ENCODE assay signal across 10 mouse cellular contexts in genomic region chr8:110749500-110750170, GRCm38 (mm10). TPM values are rescaled to one million over a fixed set of nuclear protein-coding genes. Genes with fewer than 3 reads are reported as not detected.
DNase-seq lines count a peak whose midpoint lies in the region; ATAC-seq and TF ChIP-seq lines count a peak whose summit lies in the region.
"Had no signal": no experiment of that assay in that cellular context is flagged by ENCODE, and none has a peak within 500 bp of the region (broad histone marks: within the 10 kb centered on the region; RNA-seq: fewer than 3 reads in every experiment).

No protein-coding gene starts in this region.

- H3K4me3 ChIP-seq in kidney, embryonic 15.5 days (replicated peaks), result no peak overlapping the region
- H3K4me3 ChIP-seq in E14TG2a.4 (replicated peaks; ENCODE audit: low read length), result no peak overlapping the region
- H3K4me3 ChIP-seq in liver, postnatal 0 days (ENCODE audit: low read depth, low read length), result no peak overlapping the region
- H3K4me3 ChIP-seq: embryonic facial prominence, embryonic 12.5 days; midbrain, embryonic 12.5 days had no signal

- H3K9me3 ChIP-seq in kidney, embryonic 15.5 days (replicated peaks), result no peaks in the 10 kb centered on the region
- no peaks in the 10 kb centered on the region for H3K9me3 ChIP-seq in E14TG2a.4 (ENCODE audit: low read length)
- no peaks in the 10 kb centered on the region for H3K9me3 ChIP-seq in liver, postnatal 0 days (ENCODE audit: low read length)
- H3K9me3 ChIP-seq: embryonic facial prominence, embryonic 12.5 days; midbrain, embryonic 12.5 days had no signal

- peaks cover 26% of the 10 kb centered on the region for H3K4me1 ChIP-seq in kidney, embryonic 15.5 days
- peaks cover 42% of the 10 kb centered on the region for H3K4me1 ChIP-seq in E14TG2a.4 (replicated peaks; ENCODE audit: low read depth, low read length)
- H3K4me1 ChIP-seq in liver, postnatal 0 days (ENCODE audit: insufficient read depth), result no peaks in the 10 kb centered on the region
- H3K4me1 ChIP-seq: embryonic facial prominence, embryonic 12.5 days; midbrain, embryonic 12.5 days had no signal

- no peaks in the 10 kb centered on the region for H3K27me3 ChIP-seq in kidney, embryonic 15.5 days
- no peaks in the 10 kb centered on the region for H3K27me3 ChIP-seq in E14TG2a.4 (ENCODE audit: insufficient read depth, low read length)
- no peaks in the 10 kb centered on the region for H3K27me3 ChIP-seq in liver, postnatal 0 days (ENCODE audit: insufficient read depth, low read length)
- H3K27me3 ChIP-seq: embryonic facial prominence, embryonic 12.5 days; midbrain, embryonic 12.5 days had no signal

- H3K36me3 ChIP-seq in kidney, embryonic 15.5 days, result no peaks in the 10 kb centered on the region
- H3K36me3 ChIP-seq in E14TG2a.4 (ENCODE audit: insufficient read depth, low read length), result no peaks in the 10 kb centered on the region
- H3K36me3 ChIP-seq in liver, postnatal 0 days (replicated peaks; ENCODE audit: insufficient read depth, low read length), result no peaks in the 10 kb centered on the region
- H3K36me3 ChIP-seq: embryonic facial prominence, embryonic 12.5 days; midbrain, embryonic 12.5 days had no signal

- ATAC-seq in kidney, embryonic 15.5 days (replicated peaks; ENCODE audit: low FRiP score), result no peak
- no peak for ATAC-seq in liver, postnatal 0 days

- WGBS in kidney, embryonic 15.5 days, result 60% methylated on average over 10 of the region's 10 CpGs
- WGBS in liver, postnatal 0 days (ENCODE audit: insufficient replicate concordance), result 58% methylated on average over 10 of the region's 10 CpGs

- H3K4me2 ChIP-seq in kidney, embryonic 15.5 days, result no peak overlapping the region
- H3K4me2 ChIP-seq in liver, postnatal 0 days (ENCODE audit: low read depth, low read length), result no peak overlapping the region
- H3K4me2 ChIP-seq: embryonic facial prominence, embryonic 12.5 days; midbrain, embryonic 12.5 days had no signal

- DNase-seq in kidney, adult 8-10 months, result peak; percentile 30 to 35
- peak; percentile 69 for DNase-seq in c-Kit-positive CD71-negative TER-119-negative erythroid progenitor cells, embryonic 14.5 days (ENCODE audit: low read depth)
- DNase-seq in heart, postnatal 4 days, result peak; percentile 67
- no peak for DNase-seq in liver, postnatal 0 days
- DNase-seq in retina, postnatal 7 days (ENCODE audit: low read depth, low spot score), result peak; percentile 73
- no peak for DNase-seq in adrenal gland, adult 2 months

- no peak for TF ChIP-seq EP300 in liver, postnatal 0 days (IDR thresholded peaks at IDR 0.05; ENCODE audit: low read depth)

- no peak overlapping the region for H3K9ac ChIP-seq in kidney, embryonic 15.5 days
- no peak overlapping the region for H3K9ac ChIP-seq in liver, postnatal 0 days (replicated peaks)
- H3K9ac ChIP-seq: embryonic facial prominence, embryonic 12.5 days; midbrain, embryonic 12.5 days had no signal

- peak; percentile 90 for TF ChIP-seq CTCF in E14TG2a.4 (conservative IDR thresholded peaks at IDR 0.05; ENCODE audit: low read length)
- peak; percentile 87 for TF ChIP-seq CTCF in liver, postnatal 0 days (IDR thresholded peaks at IDR 0.05; ENCODE audit: low read depth)

- H3K27ac ChIP-seq in kidney, embryonic 15.5 days, result no peak overlapping the region
- H3K27ac ChIP-seq in liver, postnatal 0 days (ENCODE audit: low read depth), result no peak overlapping the region
- H3K27ac ChIP-seq: embryonic facial prominence, embryonic 12.5 days; midbrain, embryonic 12.5 days had no signal

RNA-seq across cellular contexts. Expression of gene Mtss1l, which starts 28.4 kb away (rescaled TPM):
- polyA plus RNA-seq in kidney, embryonic 15.5 days (2015; fragmentation: Nextera tagmentation; extraction: Ambion mirVana), result 8.3 and 8.4 TPM in 2 replicates
- 10 to 100 TPM; 50.6 to 61.0 TPM for total RNA-seq in heart, postnatal 4 days (2021)
- 0.95 and 1.2 TPM in 2 replicates for polyA plus RNA-seq in liver, postnatal 0 days (2015; fragmentation: Nextera tagmentation; extraction: Ambion mirVana)
- 10 to 100 TPM; 20.2 to 20.6 TPM for total RNA-seq in adrenal gland, adult 2 months (2021)
- 64.0 and 71.3 TPM in 2 replicates for polyA plus RNA-seq in adrenal gland, adult 2 months (2012; rRNA removed)

RNA-seq across cellular contexts. Expression of gene Il34, which starts 56.1 kb away (rescaled TPM):
- 1.8 and 2.0 TPM in 2 replicates for polyA plus RNA-seq in kidney, embryonic 15.5 days (2015; fragmentation: Nextera tagmentation; extraction: Ambion mirVana)
- total RNA-seq in heart, postnatal 4 days (2021), result 1 to 10 TPM; 1.2 to 2.3 TPM
- 0.47 and 0.91 TPM in 2 replicates for polyA plus RNA-seq in liver, postnatal 0 days (2015; fragmentation: Nextera tagmentation; extraction: Ambion mirVana)
- 10 to 100 TPM; 42.8 to 63.0 TPM for total RNA-seq in adrenal gland, adult 2 months (2021)
- polyA plus RNA-seq in adrenal gland, adult 2 months (2012; rRNA removed), result 115 and 187 TPM in 2 replicates

Comparison
In these comparisons a context has a peak if more than half of its experiments do, and no peak if none do; other contexts are left out.
1. DNase-seq: peak in kidney, adult 8-10 months (2 of 2), c-Kit-positive CD71-negative TER-119-negative erythroid progenitor cells, embryonic 14.5 days (single experiment), heart, postnatal 4 days (single experiment) and retina, postnatal 7 days (single experiment); none in liver, postnatal 0 days (single experiment) and adrenal gland, adult 2 months (single experiment).
2. RNA of gene Il34, which starts 56.1 kb away (polyA plus RNA-seq): 115 to 187 TPM in adrenal gland, adult 2 months; 1.8 to 2.0 TPM in kidney, embryonic 15.5 days and 0.47 to 0.91 TPM in liver, postnatal 0 days; every median in the first group is over 10 times any median in the second.